Mouse (Mus musculus) left cerebral cortex, adult 18-20 months (tissue): ENCODE data around the gene Ncapd2. TPM values are rescaled to one million over a fixed set of nuclear protein-coding genes. Genes with fewer than 3 reads are reported as not detected.

Experiments
- microRNA-seq, 2 experiments: library from miRNA; unstranded; fragments of <30 nt; microRNA quantifications; one replicate each; pipeline ENCODE4 v1.2.0; 2021
- total RNA-seq, 2 experiments: library from RNA; stranded (reverse); gene quantifications; 2 replicates each; pipeline ENCODE4 v1.2.3; 2021

The Ncapd2 gene
- total RNA-seq, 2 experiments from 2014 or later = 22.0 to 24.4 TPM

Small RNA genes lying within 50 kb of the gene (microRNA-seq; reads per million reads assigned to microRNA genes)
- gene Mir3098 = 0.25 to 0.42 reads per million in 2 experiments
- gene Mir8113 = 0 reads per million in 2 experiments

Other genes starting within 250 kb of the Ncapd2 start
- gene Cops7a, start 226.2 kb downstream of the Ncapd2 start, total RNA-seq = 100 to 1,000 TPM; 168 TPM
- 100 to 1,000 TPM; 194 to 195 TPM for gene Pianp, start 195.0 kb downstream of the Ncapd2 start, total RNA-seq
- gene Zfp384, start 182.6 kb downstream of the Ncapd2 start, total RNA-seq = 10 to 100 TPM; 45.9 to 47.6 TPM
- gene Ing4, start 151.9 kb downstream of the Ncapd2 start, total RNA-seq = 10 to 100 TPM; 50.7 to 51.1 TPM
- 10 to 100 TPM; 11.2 to 14.5 TPM for gene Acrbp, start 142.0 kb downstream of the Ncapd2 start, total RNA-seq
- gene Lpar5, start 123.8 kb downstream of the Ncapd2 start, total RNA-seq = under 1 TPM; 0.58 to 0.68 TPM
- 100 to 1,000 TPM; 147 to 150 TPM for gene Chd4, start 95.7 kb downstream of the Ncapd2 start, total RNA-seq
- 10 to 100 TPM; 30.2 to 30.5 TPM for gene Nop2, start 59.8 kb downstream of the Ncapd2 start, total RNA-seq
- gene Iffo1, start 46.5 kb downstream of the Ncapd2 start, total RNA-seq = 10 to 100 TPM; 54.6 to 55.8 TPM
- gene Gapdh, start 25.2 kb downstream of the Ncapd2 start, total RNA-seq = 1,000 to 10,000 TPM; 2,618 to 2,651 TPM
- 10 to 100 TPM; 69.7 to 81.2 TPM for gene Mrpl51, start 100 bp upstream of the Ncapd2 start, total RNA-seq
- gene Vamp1, start 23.9 kb upstream of the Ncapd2 start, total RNA-seq = 100 to 1,000 TPM; 111 to 145 TPM
- 1 to 10 TPM; 6.5 to 6.8 TPM for gene Tapbpl, start 40.2 kb upstream of the Ncapd2 start, total RNA-seq
- gene Cd27, start 45.3 kb upstream of the Ncapd2 start, total RNA-seq = not detected
- not detected for gene Tuba3a, start 94.3 kb upstream of the Ncapd2 start, total RNA-seq
- 1 to 10 TPM; 8.1 to 9.5 TPM for gene Ltbr, start 122.2 kb upstream of the Ncapd2 start, total RNA-seq
- gene Scnn1a, start 129.0 kb upstream of the Ncapd2 start, total RNA-seq = 1 to 10 TPM; 2.6 to 3.6 TPM
- gene Tnfrsf1a, start 157.7 kb upstream of the Ncapd2 start, total RNA-seq = 10 to 100 TPM; 10.9 to 13.4 TPM
- under 1 TPM; 0.35 to 0.56 TPM for gene Plekhg6, start 189.1 kb upstream of the Ncapd2 start, total RNA-seq